Mouse (Mus musculus) olfactory bulb, adult 2 months (tissue): ENCODE results near the gene Uvrag. TPM values are rescaled to one million over a fixed set of nuclear protein-coding genes. Genes with fewer than 3 reads are reported as not detected.

Source experiments
- H3K27ac ChIP-seq: fragments of 200-500 bp; 2 replicates; pipeline ENCODE4 v1.5.1; 2012; ENCODE audit warnings: low read depth, low read length; ENCODE audit not compliant: insufficient read depth
- H3K4me1 ChIP-seq: fragments of 200-500 bp; 2 replicates; pipeline ENCODE4 v1.6.1; 2012; ENCODE audit warnings: low read length; ENCODE audit not compliant: control insufficient read depth, insufficient read depth
- H3K4me3 ChIP-seq: fragments of 200-500 bp; 2 replicates; pipeline ENCODE4 v1.5.1; 2012; ENCODE audit warnings: mild to moderate bottlenecking, low read depth, low read length, moderate library complexity; ENCODE audit not compliant: insufficient read depth
- CTCF ChIP-seq: fragments of 200-500 bp; IDR thresholded peaks from 2 replicates; pipeline ENCODE4 v1.5.1; 2012; ENCODE audit warnings: low read depth, mild to moderate bottlenecking, low read length, moderate library complexity; ENCODE audit not compliant: insufficient read depth
- POLR2A ChIP-seq: fragments of 200-500 bp; IDR thresholded peaks from 2 replicates; pipeline ENCODE4 v1.6.1; 2012; ENCODE audit warnings: mild to moderate bottlenecking, low read depth, low read length, moderate library complexity; ENCODE audit not compliant: insufficient read depth
- WGBS: fragments of 180-500 bp; shearing (Covaris S2); methylation state at CpG from one replicate; pipeline ENCODE4 v1.1.7; 2018; 5-methylcytosine and 5-hydroxymethylcytosine counted together
- polyA plus RNA-seq: library from polyadenylated mRNA; stranded (reverse); fragments of >200 nt; gene quantifications from 2 replicates; pipeline ENCODE4 v1.2.4, GENCODE M21; 2012; ENCODE audit warnings: low replicate concordance; ENCODE audit not compliant: missing spikeins, insufficient read depth, insufficient read length

Gene Uvrag
- polyA plus RNA-seq, 1 experiment: not detected

DNA sequence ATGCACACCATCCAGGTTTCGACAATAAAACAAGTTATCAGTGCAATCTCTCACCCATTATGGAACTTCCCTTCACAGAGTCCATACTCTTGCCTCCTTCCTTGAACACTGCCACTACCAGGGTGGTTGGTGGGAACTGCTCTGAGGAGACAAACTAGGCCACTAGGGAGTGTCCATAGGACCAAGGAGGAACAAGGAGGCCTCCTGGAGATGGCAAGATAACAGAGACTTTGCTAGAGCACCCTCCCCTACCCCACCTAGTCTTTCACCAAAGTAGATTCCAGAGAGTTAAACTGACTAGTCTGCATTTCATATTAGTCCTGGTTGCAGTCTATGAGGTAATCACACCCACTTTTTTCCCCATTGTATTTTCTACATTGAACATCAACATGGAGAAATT is 39.2 kb upstream of the Uvrag start:
- H3K4me1 ChIP-seq: peaks cover 36% of the 10 kb centered on the region
- TF ChIP-seq POLR2A (no peak), CTCF (no peak)
- no peak overlapping the region for H3K27ac ChIP-seq
- H3K4me3 ChIP-seq: no peak overlapping the region
- 96% methylated on average over 1 of the region's 1 CpGs for WGBS

GRCm38 (mm10) chr7:99179271-99179670 is 38.3 kb upstream of the Uvrag start:
- H3K4me1 ChIP-seq: peaks cover 36% of the 10 kb centered on the region
- no peak overlapping the region for H3K27ac ChIP-seq
- no peak overlapping the region for H3K4me3 ChIP-seq
- WGBS: 87% methylated on average over 9 of the region's 9 CpGs
- TF ChIP-seq CTCF (no peak), POLR2A (no peak)

DNA sequence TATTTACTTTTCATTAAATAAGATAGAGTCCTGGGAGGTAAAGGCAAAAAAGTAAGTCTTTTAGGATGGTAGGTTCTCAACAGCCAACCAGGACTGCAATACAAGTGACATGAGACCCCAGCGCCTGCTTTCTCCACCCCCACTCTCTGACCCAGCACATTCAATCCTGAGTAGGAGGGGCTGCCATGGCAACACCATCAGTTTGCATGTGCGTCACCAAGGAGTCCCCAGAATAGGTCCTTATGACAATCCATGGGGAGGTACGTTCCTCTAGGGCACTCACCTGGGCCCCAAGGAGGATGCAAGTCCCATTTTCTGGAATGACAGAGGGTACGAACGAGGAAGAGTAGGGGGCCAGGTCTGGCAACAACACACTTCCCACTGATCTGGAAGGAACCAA is 36.4 kb upstream of the Uvrag start:
- WGBS: 49% methylated on average over 5 of the region's 5 CpGs
- Histone ChIP-seq H3K4me1 (peaks cover 34% of the 10 kb centered on the region), H3K4me3 (no peak overlapping the region), H3K27ac (no peak overlapping the region)
- TF ChIP-seq CTCF: no peak
- TF ChIP-seq POLR2A: no peak

DNA sequence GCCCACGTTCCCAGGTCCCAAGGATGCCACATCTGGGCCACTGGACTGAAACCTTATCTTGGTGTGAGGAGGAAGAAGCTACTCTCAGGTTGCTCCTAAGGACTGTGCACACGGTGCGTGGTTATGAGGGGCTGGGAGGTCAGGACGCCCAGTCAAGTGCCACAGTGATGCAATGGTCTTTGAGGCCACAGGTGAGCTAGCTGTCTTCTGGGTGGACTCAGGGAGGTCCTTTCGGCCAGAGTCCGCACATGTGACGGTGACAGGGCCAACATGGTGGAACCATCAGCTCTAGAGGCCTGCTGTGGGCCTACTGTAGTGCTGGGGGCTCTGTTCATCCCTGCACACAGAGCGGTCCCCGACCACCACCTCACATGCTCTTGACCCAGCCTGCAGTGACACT is 34.7 kb upstream of the Uvrag start:
- H3K27ac ChIP-seq: no peak overlapping the region

DNA sequence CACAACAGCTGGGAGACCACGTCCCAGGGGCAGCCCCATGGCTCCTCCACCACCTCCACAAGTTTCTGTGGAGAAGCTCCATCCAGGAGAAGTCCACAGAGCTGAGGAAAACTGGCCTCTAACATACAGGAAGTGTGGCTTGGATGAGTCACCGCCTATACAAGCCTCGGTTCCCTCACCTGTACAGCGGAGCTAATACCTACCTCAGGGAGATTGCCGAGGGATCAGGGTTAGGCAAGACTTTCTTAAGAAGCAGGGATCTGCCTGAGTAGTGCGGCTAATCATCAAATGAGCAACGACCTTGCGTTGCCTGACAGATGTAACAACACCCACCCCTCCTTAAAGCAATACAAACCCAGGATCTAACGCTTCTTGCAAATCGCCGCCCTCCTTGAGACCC is 34.2 kb upstream of the Uvrag start:
- H3K4me1 ChIP-seq: peaks cover 27% of the 10 kb centered on the region
- 86% methylated on average over 11 of the region's 11 CpGs for WGBS
- TF ChIP-seq CTCF: no peak
- no peak for TF ChIP-seq POLR2A

More for the DNA sequence above, 34.7 kb upstream of the Uvrag start:
- peaks cover 29% of the 10 kb centered on the region for H3K4me1 ChIP-seq
- no peak for TF ChIP-seq POLR2A
- TF ChIP-seq CTCF: no peak
- H3K4me3 ChIP-seq: no peak overlapping the region
- 95% methylated on average over 9 of the region's 9 CpGs for WGBS

DNA sequence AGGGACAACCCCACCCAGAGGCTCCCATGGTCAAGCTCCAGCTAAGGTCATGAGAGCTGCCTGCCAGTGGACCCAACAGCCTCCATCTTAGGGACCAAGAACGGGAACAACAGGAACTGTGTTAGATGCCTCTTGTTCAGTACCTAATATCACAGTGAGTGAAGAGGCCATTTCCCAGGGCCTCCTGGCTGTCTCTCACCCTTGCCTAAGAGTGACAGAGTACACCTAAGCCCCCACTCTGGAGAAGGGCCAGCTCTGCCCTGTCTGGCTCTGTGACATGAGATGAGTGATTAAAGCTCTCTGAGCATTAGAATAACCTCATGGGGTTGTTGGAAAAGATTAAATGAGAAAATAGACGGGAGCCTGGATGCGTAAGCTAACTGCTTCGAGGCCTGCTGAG is 33.1 kb upstream of the Uvrag start:
- no peak overlapping the region for H3K27ac ChIP-seq
- H3K4me1 ChIP-seq: peaks cover 20% of the 10 kb centered on the region
- no peak for TF ChIP-seq POLR2A
- no peak for TF ChIP-seq CTCF
- no peak overlapping the region for H3K4me3 ChIP-seq
- 86% methylated on average over 4 of the region's 4 CpGs for WGBS

More for the DNA sequence above, 34.2 kb upstream of the Uvrag start:
- H3K27ac ChIP-seq: no peak overlapping the region
- no peak overlapping the region for H3K4me3 ChIP-seq

DNA sequence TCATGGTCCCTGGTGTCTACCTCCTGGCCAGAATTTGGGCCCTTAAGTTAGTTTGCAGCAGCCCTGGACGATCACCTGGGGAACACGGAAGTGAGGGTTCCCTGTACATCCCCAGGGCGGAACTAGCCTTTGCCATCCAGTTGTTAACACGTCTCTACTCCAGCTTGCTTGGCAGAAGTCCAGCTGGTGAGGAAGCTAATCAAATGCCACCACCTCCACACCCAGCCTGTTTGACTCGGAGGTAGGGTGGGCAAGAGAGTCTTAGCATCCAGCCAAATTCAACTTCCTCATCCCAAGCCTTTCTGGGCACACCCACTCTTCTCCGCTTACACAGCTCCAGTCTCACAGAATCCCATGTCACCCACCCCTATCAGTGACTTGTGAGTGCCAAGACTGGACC is 32.0 kb upstream of the Uvrag start:
- whole genome bisulfite sequencing: 68% methylated on average over 6 of the region's 6 CpGs
- H3K4me3 ChIP-seq: no peak overlapping the region
- no peak overlapping the region for H3K27ac ChIP-seq
- TF ChIP-seq CTCF (no peak), POLR2A (no peak)
- H3K4me1 ChIP-seq: peaks cover 23% of the 10 kb centered on the region

DNA sequence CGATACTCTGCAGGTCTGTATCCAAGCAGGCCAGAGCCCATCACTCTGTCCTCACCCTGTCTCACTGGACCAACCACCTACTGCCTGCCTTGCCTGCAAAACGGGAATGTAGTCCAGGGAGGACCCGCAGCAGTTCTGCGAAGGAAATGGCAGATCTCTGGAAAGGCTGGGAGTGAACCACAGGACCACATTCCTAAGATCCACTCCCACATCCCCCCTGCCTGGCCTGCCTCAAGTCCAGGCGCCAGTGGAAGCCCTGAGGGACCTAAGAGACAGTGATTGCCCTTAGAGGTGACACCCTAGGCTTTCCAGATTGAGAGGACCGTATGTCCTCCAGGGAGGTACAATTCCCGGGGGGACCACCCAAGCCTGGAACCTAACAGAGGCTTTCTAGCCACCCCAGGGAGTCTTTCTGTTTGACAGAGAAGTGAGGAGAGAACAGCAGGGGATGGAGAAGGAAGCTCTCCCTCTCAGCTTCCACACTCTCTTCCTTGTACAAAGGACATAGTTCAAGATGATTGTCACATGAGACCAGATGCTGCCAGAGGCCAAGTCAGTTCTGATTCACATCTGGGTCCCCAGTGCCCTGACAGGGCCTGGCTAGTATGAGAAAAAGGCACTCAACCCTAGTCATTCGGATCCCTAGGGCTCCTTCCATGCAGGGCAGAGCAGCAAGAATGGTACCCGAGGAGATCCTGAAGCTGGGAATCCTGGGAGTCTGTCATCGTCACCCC is 31.0 kb upstream of the Uvrag start:
- TF ChIP-seq CTCF (no peak), POLR2A (no peak)
- Histone ChIP-seq H3K4me1 (peaks cover 21% of the 10 kb centered on the region), H3K27ac (no peak overlapping the region), H3K4me3 (no peak overlapping the region)
- 84% methylated on average over 10 of the region's 10 CpGs for WGBS

DNA sequence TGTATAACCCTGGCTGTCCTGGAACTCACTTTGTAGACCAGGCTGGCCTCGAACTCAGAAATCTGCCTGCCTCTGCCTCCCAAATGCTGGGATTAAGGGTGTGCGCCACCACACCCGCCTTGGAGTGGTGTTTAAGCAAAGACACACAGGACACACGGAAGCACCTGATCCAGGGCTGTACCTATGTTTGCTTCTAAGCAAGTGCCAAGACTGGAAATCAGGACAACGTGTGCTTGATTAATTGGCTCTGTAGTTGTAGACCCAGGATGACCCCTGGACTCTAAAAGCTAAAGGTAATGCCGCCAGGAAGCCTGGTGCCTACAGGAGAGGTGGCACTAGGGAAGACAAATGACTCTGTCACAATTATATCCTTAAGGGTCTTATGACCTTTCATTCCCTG is 29.6 kb upstream of the Uvrag start:
- no peak overlapping the region for H3K4me3 ChIP-seq
- TF ChIP-seq CTCF: no peak
- TF ChIP-seq POLR2A: no peak
- peaks cover 17% of the 10 kb centered on the region for H3K4me1 ChIP-seq
- WGBS: 95% methylated on average over 6 of the region's 6 CpGs
- no peak overlapping the region for H3K27ac ChIP-seq
